Mouse (Mus musculus) retina, postnatal 1 day (tissue): ENCODE results near the gene Abhd17c.
"Not testable (repeated sequence)": the region's sequence is repeated elsewhere in the genome, so short reads cannot be mapped to it uniquely, and the experiment has no call there.

Source experiments
- DNase-seq: peaks from one replicate; pipeline ENCODE4 v3.0.0-alpha.2; 2012

The Abhd17c gene

DNA sequence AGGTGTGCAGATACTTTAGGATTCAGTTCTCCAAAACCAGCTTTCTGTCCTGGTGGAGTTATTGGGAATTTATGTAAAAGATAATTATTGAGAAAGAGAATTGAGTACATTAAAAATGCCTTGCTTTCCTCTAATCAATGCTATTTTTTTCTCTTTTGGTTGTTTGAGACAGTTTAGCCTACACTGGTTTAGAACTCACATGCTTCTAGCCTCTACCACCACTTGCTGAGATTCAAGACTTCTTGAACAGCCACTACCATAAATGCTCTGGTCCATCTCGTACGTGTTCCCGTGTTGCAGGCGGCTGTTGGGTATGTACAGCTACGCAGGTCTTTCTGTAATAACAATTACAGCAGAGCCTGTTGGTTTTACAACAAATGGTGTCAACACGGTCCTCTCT, 681 bp upstream of the Abhd17c start:
- DNase-seq: no peak

DNA sequence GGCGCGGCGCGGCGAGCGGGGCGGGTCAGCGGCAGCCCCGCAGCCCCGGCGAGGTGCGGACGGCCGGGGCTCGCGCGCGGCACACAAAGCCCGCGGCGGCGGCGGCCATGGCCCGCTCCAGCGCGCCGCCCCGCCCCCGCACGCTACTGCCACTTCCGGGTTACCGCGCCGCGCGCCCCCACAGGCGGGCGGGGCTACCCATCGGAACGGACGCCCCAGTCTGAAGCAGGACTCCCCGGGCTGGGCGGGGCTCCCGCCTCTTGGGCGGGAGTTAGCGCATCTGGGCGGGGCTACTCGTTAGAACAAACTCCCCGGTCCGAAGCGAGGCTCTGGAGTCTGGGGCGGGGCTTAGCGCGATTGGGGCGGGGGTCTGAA, 254 bp upstream of the Abhd17c start:
- DNase-seq: peak; percentile 97

DNA sequence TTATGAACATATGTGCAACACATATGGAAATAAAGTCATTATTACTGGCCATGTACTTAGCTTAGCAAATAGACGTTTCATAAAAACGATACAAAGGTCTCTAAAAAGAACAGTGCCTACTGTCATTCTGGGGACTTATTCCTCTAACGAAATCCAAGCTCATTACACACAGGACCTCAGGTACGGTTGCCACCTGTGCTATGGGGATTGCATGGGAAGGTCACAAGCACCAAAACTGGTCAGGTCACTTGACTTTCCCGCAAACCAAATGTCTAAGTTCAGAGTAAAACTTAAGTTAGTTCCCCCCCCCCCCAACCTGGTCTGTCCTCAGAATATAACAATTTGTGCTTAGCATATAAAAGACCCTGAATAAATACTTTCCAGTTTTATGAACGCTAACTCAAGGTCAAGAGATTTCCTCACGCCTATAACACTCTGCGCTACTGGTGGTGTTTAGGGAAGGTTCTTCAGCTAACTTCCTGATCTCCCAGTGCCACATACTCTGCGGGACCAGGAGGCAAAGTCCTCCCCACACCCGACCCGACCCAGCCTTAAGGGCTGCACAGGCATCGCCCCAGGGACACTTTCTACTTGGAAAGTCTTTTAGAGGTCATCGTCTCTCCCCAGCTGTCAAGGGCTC, 1.2 kb downstream of the Abhd17c start:
- DNase-seq: no peak

DNA sequence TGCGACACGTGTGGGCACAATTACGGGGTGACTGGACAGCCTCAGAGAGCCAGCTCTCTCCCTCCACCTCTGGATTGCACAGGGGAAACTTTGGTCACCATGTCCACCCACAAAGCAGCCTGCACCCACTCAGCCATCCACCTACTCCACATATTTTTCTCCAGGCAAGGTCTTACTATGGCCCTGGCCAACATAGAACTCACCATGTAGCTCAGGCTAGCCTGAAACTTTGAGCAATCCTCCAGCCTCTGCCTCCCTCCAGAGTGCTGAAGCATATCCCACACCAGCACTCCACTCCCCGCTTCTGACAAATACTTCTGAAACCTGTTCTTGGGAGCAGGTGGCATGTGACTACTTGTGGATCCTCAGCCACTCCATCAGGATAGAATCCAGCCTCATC, 1.9 kb downstream of the Abhd17c start:
- DNase-seq: no peak

DNA sequence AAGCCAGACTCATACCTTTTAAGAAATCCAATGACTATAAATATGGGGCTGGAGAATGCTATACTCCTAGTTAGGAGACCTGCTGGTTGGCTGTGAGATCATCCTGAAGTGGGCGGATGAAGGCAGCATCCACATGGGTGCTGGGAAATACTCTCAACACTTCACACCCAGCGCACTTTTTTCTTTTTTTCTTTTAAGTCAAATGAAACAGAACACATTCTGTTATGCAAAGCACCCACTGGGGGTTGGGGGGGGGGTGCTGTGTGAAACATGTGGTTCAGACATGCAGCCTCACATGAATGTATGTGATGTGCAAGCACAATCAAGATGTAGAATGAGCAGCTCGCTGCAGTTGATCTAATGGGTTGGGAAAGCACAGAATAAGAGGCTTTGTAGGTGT, 2.8 kb downstream of the Abhd17c start:
- no peak for DNase-seq

DNA sequence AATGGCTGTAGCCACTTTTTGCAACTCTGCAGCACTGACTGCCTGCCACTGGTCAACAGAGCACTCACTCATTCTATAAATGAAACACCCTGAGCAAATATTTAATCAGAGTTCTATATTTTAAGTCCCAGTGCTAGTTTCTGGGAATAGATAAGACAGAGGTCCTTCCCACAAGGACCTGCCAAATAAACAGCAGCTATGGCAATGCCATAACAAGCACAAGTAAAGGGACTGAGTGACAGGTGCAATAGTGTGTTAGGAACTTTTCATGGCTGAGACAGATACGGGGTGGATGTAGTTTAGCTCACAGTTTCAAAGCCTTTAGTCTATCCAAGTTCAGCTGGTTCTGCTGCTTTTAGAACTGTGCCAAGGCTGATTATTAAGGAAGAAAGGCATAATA, 3.9 kb downstream of the Abhd17c start:
- no peak for DNase-seq

DNA sequence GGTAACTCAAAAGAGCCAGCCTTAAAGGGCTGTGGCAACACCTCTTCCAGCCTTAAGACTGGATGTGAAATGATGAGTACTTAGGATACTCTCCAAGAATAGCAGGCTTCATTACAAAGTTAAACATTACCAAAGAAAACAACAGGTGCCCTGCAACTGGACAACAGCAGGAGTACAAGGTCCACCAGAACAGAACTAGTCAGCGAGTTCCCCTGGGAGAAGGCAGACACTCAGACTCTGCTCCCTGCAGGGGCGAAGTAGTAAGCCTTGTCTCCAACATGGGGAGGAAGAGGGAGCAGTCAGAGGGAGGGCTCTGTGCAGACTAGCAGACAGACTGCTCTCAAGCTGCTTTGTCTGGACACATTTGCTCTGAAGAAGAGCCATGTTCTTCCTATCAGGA, 6.1 kb downstream of the Abhd17c start:
- no peak for DNase-seq

DNA sequence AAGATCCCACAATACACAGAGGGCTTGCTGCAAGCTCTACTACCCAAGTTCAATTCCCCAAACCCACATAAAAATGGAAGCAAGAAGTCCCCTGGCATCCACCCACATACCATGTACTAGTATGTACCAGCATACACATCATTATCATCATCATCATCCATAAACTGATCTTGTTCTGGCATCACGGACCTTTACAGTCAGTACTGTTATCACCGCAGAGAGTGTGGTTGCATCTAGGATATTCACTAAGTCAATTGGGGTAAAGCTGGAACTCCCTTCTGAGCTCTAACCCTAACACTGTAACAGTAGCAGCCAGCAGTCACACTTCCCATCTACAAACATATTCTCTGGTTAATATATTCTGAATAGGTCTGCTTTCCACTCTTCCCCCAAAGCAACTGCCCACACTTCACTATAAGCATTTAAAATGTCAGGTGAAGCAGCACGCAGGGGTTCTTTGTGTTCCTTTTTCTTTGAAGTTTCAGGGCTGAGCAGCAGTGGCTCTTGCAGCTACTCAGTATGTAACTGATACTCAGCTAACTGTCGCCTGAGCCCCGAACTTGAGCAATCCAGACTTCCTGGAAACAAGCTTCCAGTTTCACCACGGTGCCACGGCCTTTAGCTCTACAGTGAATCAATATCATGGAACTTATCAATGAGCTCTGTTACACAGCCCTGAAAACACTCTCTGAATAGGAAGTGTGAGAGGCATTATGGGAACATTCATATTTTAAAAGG, 8.8 kb downstream of the Abhd17c start:
- no peak for DNase-seq

DNA sequence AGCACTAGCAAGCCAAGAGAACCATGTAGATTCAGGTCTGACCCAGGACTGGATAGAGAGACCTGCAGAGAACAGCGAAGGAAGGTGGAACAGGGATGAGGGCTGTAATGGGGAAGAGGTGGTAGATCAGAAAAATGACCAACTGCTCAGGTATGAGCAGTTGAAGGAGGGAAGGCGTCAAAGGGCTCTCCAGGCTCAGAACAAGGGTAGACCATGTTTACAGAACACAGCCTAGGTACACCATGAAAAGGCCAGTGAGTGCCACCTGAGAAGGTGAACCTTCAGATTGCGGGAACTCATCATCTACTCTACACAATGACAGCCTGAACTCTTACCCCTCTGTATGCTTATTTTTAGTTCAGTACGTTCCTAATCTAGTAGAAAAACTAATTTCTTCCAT, 9.5 kb downstream of the Abhd17c start:
- no peak for DNase-seq

DNA sequence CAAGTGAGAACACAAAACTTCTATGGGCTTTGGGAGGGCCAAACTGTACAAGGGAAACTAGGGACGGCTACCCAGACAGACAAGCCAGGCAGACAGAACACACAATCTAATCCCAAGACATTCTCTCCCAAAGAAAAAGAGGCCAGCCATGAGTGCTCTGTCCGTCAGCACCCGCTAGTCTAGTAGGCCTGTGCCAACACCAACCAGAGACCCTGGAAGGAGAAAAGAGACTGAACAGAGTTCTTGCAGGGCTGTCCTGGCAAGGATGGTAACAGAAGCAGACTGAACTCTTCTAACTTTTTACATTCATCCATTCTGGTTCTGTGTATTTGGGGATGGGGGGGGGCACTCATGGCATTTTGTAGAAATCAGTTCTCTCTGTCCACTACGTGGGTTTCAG, 12.1 kb downstream of the Abhd17c start:
- no peak for DNase-seq

DNA sequence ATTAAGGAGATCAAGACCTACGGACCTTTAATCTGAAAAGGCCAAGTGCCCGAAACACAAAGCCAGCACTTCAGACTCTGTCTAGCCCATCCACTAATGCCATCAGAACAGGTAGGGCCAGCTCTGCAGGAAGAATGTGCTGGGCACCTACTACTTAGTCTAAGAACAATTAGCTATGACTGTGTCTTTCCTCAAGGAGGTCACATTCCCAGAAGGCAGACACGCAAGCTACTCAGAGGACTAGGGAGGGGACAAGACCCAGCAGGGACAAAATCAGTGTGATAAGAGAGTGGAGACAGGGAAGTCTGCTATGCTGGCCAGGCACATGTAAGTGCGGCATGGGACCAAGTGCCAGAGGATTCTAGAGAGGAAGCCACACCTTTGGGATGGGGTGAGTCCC, 13.0 kb downstream of the Abhd17c start:
- DNase-seq: no peak

DNA sequence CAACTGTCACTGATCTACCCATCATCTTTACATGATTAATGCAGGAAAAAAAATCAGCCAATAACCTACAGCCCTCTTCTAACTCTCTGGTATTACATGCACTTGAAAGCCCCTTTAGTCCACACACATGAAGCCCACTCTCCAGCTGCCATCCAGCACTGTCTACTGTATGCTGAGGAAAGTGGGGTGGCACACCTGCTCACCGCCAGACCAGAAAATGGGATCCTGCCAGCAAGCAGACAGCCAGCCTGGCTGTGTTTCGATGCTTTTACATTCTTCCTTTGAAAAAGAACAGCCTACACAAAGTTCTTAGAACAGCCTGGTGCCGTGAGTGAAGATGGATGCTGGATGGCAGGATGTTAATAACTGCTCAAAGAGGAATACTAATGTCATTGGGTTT, 13.9 kb downstream of the Abhd17c start:
- DNase-seq: no peak

DNA sequence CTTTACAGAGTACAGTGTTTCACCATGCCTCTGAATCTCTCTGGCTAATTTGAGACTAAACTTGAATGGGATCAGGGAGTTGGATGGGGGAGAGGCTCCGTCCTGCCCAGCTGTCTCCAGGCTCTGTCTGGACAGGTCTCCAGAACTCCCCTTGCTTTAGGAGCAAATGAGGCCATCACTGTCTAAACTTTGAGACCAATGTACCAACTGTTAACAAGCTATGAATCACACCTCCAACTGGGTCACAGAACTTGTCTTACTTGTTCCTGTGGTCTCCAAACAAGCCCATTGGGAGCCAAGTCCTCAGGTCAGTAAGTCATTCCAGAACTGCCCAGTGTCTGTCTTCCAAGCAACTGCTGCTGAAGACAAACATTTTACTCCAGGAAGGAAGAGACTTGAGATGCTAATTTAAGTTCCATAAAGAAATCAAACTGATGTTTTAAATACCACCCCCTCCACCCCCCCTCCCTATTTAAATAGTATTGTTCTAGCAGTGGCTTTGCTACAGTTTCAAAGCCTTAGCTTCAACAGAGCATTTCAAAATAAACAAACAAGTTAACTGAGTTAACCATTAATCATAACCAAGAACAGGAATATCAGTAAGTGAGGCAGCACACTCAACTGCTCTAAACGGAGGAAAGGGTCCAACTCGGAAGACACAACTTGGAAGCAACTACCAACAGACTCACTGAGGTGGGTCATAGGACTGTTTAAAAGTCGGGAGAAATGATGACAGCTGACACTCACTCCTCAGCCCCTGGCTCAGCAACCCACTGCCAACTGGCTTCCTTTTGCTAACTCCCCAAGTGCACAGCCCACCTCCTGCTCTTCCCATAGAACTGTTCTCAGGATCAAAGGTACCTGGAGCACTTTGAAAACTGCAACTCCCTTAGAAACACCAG, 15.6 kb downstream of the Abhd17c start:
- no peak for DNase-seq

DNA sequence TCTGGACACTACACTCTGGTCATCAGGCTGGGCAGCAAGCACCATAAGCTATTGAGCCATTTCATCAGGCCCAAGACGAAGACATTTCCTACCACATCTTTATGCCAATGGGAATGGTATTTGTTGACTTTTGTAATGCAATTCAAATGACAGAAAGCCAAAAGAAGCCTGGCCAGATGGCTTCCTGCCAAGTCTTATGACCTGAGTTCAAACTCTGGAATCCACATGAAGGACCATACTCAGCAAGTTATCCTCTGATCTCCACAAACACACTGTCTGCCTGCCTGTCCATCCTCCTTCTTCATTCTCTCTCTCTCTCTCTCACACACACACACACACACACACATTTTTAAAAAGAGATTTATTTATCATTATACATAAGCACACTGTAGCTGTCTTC, 19.0 kb downstream of the Abhd17c start:
- no peak for DNase-seq

DNA sequence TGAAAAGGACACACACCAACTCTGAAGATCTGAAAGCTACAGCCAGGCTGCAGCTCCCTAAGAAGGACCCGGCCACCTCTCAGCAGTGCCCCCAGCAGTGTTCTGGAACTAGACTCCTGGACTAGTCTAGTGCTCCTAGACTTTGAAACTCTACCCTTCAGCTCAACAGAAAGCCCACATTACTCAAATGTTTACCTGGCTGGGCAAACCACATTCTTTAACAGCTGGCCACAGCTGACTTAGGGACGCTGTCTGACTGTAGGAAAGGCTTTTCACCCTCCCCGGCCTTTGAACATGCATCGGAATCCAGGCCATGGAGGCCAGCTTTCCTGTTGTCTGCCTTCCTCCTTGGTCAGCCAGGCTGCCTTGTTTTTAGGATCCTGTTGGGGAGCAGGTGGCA, 20.0 kb downstream of the Abhd17c start:
- DNase-seq: no peak

DNA sequence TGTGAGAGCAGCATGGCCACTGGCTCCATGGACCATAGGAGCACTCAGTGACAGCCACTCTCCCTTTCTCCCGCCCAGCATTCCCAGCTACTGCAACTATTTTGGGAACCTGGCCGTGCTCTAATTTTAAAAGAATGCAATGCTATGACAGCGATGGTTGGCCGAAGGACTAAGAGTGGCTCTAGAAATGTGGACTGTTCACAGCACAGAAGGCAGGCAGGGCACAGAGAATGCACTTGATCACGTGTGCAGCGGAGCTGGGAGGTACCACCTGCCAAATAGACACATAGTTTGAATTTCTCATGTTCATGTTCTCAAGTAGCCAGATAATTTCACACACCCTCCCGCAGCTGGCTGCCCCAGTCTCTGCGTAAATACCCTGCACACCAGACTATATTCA, 23.0 kb downstream of the Abhd17c start:
- DNase-seq: no peak

DNA sequence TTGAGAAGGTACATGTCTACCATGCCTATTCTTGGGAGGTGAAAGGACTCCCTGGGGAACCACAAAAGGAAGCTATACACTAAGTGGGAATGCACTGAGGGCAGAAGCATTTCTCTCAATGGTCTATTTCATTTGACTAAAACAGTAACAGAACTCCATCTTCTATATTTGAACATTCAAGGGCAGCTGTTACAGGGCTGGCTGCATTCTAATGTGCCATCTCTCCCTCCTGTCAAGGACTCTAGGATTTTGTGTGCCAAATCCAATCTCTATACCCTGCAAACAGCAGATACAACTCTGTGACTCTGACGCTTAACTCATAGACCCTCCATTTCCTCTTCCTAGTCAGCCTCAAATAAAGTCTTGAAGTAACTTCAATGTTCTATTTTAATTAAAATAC, 26.0 kb downstream of the Abhd17c start:
- no peak for DNase-seq

DNA sequence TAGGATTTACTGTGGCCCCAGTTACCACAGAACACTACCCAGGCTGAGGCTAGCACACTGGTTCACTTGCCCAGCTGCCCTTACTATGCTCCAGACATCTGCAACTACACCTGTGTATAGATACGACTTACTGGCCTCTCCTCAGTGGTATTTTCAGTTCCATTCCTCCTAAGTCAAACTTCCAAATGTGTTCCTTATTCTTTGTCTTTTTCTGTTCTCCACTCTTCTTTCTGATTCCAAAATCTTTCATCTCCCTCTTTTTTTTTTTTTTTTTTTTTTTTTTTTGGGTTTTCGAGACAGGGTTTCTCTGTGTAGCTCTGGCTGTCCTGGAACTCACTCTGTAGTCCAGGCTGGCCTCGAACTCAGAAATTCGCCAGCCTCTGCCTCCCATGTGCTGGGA, 28.0 kb downstream of the Abhd17c start:
- DNase-seq: not testable (repeated sequence)

DNA sequence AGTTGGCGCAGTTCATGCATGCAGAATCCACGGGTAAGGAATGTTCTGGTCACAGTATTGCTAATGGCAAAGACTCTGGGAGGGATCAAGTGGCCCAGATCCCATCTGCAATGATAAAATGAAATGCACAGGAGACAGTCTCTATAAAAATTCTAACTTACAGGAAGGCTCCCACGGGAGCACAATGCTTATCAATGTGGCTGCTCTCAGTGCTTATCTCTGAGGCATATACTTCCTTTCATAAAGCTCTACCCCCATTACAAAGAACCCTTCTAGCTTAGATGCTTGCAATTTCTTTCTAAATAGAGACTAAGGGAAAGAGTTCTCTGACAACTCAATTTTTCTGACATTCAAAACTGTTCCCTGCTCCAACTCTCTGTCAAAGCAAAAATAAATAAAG, 29.9 kb downstream of the Abhd17c start:
- DNase-seq: no peak

DNA sequence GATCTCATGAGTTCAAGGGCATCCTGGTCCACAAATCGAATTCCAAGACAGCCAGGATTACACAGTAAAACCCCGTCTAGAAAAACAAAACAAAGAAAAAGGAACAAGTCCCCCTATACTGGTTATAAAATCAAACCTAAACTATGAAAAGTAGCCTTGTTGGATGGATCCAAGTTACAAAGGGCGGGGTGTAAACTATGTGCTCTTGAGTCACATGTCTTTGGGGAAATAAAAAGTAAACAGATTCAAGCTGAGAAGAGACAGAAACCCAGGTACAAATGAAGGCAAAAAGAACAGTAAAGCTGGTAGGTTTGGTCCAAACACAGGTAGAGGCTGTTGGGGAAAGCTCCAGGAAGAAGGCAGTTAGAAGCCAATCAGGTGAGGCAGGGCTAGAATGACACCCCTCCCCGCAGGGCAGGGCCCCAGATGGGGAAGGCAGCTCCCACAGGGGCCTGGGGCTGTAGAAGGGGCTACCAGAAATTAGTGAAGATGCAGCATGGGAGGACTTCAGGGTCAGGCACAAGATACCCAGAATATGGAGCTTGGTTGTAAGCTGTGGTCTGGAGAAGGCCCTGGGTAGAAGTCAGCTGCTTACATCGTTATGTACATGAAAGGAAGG, 31.4 kb downstream of the Abhd17c start:
- no peak for DNase-seq

DNA sequence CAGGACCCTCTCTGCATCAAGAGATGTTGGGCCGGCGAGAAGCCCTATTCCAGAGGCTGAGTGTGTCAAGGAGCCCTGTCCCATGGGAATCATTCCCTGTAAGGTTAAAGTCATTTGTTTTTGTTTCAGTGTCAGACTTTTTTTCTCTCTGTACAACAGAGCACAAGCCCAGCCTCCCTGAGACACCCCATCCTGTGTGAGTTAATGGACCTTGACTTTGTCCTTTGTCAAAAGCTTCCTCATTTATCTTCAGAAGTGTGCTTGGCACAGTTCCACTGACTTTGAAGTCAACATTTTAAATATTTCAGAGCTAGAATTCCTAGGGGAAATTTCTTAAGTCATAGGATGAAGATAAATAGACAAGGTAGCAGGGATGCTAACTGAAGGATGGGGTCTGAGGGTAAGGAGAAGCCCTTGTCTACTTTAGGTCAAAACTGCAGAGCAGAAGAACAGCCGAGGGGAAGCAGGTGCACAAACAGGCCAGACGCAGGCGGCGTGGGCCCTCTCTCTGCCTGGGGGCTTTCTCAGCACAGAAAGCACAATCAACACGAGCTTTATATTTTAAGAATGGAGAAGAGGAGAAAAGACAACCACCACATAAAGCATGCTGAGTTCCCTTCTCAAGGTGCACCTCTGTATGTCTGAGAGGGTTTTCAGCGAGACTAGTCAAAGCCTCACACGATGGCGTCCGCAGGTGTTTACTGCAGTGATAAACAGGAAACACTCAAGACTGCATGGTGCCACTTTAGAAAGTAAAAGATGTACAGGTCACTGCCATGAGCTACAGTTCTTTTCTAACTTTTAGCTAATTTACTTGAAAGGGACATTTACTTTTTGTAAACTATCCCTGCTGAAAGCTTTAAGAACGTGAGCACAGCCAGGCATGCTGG, 32.2 kb downstream of the Abhd17c start:
- DNase-seq: no peak

DNA sequence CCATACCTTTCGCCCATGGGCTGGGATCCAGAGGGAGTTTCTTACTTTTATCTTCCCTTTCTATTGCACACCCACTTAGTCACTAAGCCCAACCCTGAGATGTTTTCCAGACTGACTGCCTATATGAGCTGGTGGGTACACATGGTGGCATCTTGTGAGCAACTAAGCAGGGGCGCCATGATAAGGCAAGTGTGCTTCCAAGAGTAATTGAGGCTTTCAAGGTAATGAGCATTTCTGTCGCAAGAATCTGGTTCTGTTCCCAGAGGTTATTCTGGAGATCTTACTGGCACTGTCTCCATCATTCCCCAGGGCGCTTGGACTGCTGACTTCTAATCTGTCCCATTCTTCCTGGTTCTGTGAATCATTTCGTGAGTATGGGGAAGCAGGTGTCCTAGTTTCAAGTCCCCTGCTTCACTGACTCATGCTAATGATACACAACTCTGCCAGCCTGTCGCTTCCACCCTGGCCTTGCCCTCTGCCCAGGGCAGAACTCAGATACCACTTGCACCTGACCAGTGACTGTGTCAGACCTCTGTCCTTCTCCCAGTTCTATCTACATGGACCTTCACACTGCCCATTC, 34.1 kb downstream of the Abhd17c start:
- DNase-seq: no peak
